Mouse (Mus musculus) adrenal gland, adult 2 months (tissue): Measurements from ENCODE around the gene Nanp. TPM values are rescaled to one million over a fixed set of nuclear protein-coding genes. Genes with fewer than 3 reads are reported as not detected.

Experiments used
- DNase-seq: peaks from one replicate; pipeline ENCODE4 v3.0.0; 2021
- long read RNA-seq: library from polyadenylated mRNA; stranded (forward); transcript quantifications from one replicate; pipeline ENCODE4 v2.0.0, GENCODE M21; 2021
- polyA plus RNA-seq: library from polyadenylated mRNA; depleted of rRNA; stranded (reverse); fragments of >200 nt; gene quantifications from 2 replicates; pipeline ENCODE4 v1.2.3, GENCODE M21; 2012; rRNA removed
- total RNA-seq, 2 experiments: library from RNA; stranded (reverse); gene quantifications; 2 replicates each; pipeline ENCODE4 v1.2.3; 2021

Nanp gene
- total RNA-seq (10 to 100 TPM in 1 of 2 experiments, 1 to 10 TPM in 1; 6.2 to 11.4 TPM), polyA plus RNA-seq (0.47 and 0.64 TPM in 2 replicates)
- long read RNA-seq, transcript Nanp-201 (2 exons, 1,394 nt), result major isoform, 16 of 16 reads
- long read RNA-seq, partial matches to known transcripts, result 0 of 16 reads
- long read RNA-seq, other reads (novel, unspliced or antisense), result 0 of 16 reads

GRCm38 (mm10) chr2:151039232-151039695, at the start of gene Nanp, which contains the start of gene Ninl:
TSS of gene Nanp (minus strand) at chr2:151039398.
TSS of gene Ninl (minus strand) at chr2:151039382.
- DNase-seq, result peak; percentile 95

- DNase-seq, result no peak
These were observed 17.4 kb upstream of the Nanp start for GRCm38 (mm10) chr2:151056637-151057036.

DNA sequence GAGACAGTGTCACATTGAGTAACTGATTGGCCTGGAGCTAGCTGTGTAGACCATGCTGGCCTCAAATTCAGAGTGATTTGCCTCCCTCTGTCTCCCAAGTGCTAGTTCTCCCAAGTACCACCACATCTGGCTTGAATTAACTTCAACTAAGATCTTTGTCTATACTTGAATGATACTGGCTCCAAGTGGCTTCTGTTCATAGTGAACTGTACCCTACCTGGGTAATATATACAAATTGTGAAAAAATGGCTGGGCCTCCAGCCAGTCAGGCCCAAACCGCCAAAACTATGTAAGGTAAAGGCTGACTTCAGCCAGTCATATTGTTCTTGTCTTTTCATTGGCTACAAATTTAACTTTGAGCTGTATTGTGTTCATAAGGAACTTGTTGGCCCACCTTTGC, 1.2 kb upstream of the Nanp start:
- no peak for DNase-seq

DNA sequence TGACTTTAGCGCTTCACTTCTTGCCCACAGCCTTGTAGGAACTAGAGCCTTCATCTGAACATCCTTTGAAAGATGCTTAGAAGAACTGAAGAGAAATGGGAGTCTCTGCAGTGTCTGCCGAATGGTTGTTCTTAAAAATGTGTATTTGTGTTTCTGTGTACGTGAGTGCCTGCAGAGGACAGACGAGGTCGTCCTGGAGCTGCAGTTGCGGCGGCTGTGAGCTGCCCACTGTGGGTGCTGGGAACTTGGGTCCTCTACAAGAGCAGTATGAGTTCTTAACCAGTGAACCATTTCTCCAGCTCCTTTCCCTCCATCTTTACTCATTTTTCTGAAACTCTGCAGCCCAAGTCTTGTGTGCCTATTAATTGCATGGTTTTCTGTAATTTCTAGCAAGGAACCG, 528 bp upstream of the Nanp start:
- no peak for DNase-seq

DNA sequence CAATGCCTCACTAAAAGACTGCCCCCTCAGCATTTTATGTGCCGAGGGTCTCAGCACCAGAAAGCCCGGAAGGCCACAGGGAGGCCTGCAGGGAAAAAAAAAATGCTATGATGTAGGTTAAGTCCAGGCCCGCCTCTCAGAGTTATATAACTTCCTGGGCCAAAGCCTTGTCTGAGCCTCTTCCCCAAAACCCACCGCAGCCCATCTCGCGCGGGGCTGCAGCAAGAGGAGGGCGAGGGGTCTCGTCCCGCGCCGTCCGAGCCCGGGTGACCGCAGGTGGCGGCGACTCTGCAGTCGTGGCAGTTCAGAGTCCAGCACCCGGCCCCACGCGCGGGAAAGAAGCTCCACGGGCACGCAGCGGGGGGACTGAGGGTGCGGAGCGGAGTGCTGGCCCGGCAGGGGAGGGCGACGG, 381 bp downstream of the Nanp start:
- DNase-seq, result no peak

GRCm38 (mm10) chr2:151037876-151038552, 1.2 kb downstream of the Nanp start:
- DNase-seq, result no peak

DNA sequence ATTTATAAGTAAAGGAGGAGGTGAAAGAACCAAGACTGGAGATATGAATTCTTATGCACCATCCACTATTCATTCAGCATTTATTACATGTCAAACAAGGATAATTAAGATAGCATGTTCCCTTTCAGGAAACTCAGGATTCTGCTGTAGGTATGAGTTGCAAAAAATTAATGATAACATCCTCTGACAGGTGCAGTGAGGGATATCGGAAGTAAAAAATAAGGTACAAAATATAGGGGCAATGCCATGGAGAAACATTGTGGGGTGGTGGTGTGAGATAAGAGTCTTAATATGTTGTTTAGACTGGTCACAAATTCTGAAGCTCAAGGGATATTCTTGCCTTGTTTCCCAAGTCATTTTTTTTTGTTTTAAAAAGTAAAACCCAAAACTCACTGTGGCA, 1.9 kb downstream of the Nanp start:
- DNase-seq, result no peak

DNA sequence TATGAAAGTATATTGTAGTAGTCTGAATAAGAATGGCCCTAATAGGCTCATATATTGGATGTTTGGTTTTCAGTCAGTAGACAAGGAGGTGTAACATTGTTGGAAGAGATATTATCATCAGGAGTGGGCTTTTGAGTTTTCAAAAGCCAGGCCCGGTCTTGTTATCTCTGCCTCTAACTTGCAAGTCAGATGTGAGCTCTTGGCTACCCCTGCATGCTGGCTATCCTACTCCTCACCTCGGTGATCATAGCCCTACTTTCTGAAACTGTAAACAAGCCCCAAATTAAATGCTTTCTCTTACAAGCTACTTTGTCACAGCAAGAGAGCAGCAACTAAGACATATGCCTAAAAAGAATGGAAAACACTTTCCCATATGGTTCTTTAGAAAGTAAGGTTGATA, 2.5 kb downstream of the Nanp start:
- no peak for DNase-seq

GRCm38 (mm10) chr2:151034435-151034834, 4.8 kb downstream of the Nanp start:
- no peak for DNase-seq

- DNase-seq, result no peak
These were observed 18.0 kb downstream of the Nanp start for GRCm38 (mm10) chr2:151021158-151021557.

DNA sequence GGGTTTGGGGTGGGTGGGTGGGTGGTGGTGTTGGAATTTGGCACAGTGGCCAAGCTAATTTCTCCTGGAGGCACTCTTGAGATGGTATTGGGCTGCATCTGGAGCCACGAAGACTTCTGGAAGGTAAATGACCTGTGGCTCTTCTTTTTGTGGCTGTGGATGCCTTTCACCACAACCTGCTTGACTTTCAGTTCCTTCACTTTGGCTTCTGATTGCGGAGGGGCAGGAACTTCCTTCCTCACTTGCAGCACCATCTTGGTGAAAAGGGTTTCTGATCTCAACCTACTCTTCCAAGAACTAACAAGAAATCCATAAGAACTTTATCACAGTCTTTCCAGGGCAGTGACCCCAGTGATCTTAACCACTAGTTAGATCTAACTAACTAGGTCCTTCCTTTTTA, 23.9 kb downstream of the Nanp start:
- DNase-seq, result no peak

DNA sequence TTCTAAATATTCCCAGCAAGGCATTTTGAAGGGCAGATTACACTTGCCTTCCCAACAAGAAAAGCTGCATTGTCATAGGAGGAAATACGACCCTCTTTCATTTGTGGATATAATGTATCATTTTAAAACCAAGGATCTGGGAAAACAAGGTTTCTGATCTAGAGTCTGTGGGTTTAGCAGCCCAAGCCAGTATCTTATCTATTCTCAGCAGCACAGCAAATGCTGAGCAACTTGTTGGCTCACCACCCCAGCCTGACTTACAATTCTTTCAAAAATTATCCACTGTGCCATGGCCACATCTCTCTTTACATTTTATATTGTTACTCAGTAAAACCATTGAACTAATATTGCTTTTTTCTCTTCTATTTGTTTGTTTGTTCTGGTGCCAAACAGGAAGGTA, 27.9 kb downstream of the Nanp start:
- no peak for DNase-seq

DNA sequence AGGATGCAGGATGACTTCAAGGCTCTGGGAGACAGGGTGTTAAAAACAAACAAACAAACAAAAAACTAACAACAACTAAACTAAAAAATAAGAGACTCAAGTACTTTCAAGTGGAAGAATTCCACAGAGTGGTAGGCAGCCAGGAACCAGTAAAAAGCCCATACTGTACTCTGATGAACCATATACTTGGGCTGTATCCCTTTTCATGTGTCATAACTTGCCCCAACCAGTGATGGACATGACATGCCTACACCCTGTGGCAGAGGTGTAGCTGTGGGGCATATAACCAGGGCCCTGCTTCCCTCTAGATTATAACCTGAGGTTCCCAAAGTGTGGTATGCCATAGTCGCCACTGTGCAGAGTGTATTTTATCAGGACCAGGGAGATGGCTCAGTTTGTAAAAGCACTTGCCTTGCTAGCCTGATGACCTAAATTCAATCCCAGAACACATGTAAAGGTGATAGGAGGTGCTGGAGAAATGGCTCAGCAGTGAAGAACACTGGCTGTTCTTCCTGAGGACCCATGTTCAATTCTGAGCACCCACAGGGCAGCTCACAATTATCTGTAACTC, 29.6 kb downstream of the Nanp start:
- no peak for DNase-seq

- peak; percentile 92 for DNase-seq
These were observed 30.2 kb downstream of the Nanp start for GRCm38 (mm10) chr2:151008939-151009509.

GRCm38 (mm10) chr2:151008517-151008932, 30.7 kb downstream of the Nanp start:
- DNase-seq, result peak; percentile 68

- no peak for DNase-seq
These were observed 31.2 kb downstream of the Nanp start for GRCm38 (mm10) chr2:151008006-151008405.

DNA sequence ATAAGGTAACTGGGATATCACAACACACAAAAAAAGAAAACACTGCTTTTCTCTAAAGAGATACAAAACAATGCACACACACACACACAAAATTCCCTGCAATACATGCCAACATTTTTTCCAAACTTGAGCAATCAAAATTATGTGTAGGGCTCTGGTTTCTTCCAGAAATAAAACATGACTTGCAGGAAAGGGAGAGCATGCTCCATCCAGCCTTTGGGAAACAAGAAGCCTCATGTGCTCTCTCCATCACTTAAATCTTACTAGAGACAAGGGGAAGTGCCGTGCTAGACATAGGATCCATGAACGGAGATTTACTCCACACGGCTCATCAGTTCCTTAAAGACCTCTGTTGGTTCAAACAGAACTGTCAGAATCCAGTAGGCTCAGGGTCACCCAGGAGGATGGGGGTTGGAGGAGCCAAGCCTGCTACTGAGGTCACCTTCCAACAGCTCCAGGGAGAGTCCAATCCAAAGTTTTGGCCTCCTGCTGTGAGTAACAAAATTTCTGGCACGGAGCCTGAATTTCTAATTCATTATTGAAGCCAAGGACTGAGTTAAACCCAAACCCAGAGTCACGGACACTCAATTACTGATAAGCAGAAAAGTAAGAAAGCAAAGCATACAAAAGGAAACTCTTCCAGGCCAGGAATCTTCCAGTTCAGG, 32.8 kb downstream of the Nanp start:
- DNase-seq, result peak; percentile 87

- no peak for DNase-seq
These were observed 34.8 kb downstream of the Nanp start for GRCm38 (mm10) chr2:151004390-151004789.

DNA sequence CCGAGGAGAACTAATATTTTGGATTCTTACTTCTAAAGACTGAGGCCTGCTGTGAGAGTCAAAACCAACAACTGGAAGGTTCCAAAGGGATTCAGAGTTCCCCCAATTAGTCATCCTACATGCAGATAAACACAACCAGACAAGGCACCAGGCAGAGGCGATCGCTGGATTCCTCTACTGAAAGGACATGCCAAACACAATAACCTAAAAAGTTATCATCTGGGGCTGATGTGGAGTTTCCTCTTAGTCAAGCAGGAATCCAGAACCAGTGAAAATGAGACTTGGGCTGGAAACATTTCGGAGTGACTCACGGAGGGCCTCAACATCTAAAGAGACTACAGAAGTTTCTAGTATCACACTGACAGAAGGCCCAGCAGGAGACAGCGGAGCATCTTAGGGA, 35.4 kb downstream of the Nanp start:
- DNase-seq, result no peak

DNA sequence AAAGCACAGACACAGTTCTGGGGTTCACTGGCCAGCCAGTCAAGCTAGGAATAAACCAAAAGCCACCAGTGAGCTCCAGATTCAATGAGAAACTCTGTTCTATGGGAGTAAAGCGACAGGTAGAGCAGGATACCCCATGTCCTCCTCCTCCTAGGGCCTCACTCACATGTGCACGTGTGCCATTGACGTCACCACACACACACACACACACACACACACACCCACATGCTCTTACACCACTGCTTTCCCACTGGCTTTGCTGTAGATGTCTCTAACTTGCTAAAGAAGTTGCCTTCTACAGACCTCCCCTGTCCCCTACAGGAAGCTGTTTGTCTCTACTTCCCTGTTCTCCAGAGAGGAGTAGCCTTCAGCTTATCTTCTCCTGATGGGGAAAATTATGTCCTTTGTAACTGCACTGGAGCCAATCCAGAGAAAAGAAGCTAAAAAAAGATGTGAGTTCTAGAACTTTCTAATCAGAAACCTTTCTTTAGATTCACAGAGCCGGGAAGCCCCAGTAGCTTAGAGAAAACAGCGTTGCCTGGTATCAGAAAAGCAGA, 37.5 kb downstream of the Nanp start:
- DNase-seq, result no peak

- DNase-seq, result peak; percentile 63
These were observed 38.6 kb downstream of the Nanp start for GRCm38 (mm10) chr2:151000402-151001178.
